Mouse (Mus musculus) large intestine, adult 2 months (tissue): ENCODE measurements at regions not wholly inside any gene's neighbourhood (a gene's known extent, or its start where the extent isn't known, plus 50 kb on each side); places are given as distances from the start of the nearest gene placed in this dataset.

ENCODE experiments used
- DNase-seq: peaks from one replicate; pipeline ENCODE4 v3.0.0-alpha.2; 2012; ENCODE audit warnings: low read depth, low spot score
- WGBS: fragments of 180-500 bp; shearing (Covaris S2); methylation state at CpG from one replicate; pipeline ENCODE4 v1.1.7; 2018; 5-methylcytosine and 5-hydroxymethylcytosine counted together

DNA sequence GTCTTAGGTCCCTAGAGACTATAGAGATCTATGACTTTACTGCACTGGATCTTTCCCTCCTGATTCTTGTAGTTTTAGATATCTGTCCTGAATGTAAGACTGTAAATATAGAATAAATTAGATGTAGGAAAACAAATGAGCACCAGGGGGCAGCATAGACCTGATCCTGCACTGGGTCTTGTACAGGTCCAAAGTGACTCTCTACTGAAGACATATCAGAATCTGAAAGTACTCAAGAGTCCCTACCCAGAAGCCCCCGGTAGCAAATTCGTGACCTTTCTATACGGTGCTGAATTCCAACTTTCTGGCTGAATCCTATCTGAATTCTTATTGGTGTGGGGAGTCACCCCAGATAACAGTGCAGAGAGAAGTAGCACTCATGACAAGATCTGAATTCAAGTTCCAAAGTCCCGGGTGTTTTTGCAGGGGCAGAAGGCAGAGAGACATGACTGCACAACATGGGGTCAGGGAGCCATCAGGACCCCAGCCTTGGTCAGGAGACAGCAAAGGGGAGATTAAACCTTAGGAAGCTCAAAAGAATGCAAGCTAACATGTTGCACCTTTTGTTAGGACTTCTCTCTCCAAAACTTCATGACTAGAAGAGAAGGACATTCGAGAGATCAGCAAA is 142.0 kb upstream of the Car8 start:
- no peak for DNase-seq
- 47% methylated on average over 5 of the region's 5 CpGs for WGBS

DNA sequence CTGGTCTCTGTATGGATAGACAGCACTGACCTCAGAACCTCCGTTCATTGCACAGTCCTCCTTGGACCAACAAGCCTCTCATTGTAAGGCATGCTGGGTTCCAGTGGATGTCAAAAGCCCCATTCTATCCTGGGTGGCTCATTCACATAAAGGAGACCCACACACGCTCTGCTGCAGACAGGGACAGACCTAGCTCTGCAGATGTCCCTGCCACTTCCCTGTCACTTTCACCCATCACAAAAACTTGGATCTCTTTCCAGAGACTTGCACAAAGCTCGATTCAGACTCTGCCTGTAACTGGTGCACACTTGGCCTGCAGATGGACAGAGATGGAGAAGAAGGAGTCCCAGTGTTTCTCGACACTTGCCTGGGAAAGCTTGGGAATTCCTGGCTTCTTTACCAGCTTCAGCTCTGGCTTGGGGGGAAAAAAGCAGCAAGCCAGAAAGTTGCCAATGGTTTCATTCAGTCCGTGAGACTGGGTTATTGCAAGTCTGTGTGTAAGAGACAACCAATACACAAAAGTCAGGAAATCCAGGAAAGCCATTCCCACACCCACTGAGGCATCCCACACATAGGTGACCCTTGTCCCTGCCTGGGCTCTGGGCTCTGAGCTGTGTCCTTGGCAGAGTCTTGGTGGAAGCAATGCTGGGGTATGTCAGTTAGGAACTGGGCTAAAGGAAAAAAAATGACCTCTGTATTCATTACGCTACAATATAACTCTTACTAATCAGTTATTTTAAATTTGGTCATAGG is 136.1 kb upstream of the Car8 start:
- WGBS = 82% methylated on average over 6 of the region's 6 CpGs
- no peak for DNase-seq

DNA sequence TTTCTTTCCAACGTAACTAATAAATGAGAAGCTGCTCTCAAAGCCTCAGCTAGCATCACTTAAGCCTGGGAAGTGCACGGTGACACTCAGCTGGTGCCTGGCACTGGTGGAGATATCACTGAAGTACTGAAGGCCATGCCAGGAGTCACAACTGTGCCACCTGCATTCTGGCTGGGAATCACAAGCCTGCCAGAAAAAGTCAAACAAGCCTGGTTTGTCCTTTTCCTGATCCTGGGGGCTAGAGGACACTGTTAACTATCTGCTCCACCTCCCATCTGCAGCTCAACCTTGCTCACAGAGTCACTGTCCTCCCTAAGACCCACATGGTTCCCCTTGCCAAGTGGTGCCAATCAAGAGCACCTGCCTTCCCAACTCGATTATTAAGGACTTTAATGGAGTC is 135.2 kb upstream of the Car8 start:
- WGBS = 81% methylated on average over 3 of the region's 3 CpGs
- no peak for DNase-seq

DNA sequence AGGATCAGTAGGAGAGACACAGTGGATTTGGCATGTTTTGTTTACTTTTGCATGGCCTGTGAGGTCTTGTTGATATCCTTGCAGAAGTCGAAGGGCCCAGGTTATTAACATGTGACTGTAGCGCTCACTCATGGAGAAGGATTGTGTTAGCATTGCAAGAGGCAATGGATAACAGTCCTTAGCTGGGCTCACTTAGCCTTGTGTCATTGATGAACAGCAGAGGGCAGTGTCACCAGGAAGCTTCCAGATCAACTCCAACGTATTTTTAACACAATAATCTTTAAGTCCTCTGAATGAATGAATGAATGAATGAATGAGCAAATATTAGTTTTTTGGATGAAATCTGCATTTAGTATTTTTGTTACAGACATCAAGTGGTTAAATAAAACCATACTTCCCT is 133.2 kb upstream of the Car8 start:
- 61% methylated on average over 3 of the region's 3 CpGs for WGBS
- no peak for DNase-seq

- 74% methylated on average over 9 of the region's 9 CpGs for WGBS
- no peak for DNase-seq
Observed at GRCm38 (mm10) chr4:8370786-8371185, 131.9 kb upstream of the Car8 start.

DNA sequence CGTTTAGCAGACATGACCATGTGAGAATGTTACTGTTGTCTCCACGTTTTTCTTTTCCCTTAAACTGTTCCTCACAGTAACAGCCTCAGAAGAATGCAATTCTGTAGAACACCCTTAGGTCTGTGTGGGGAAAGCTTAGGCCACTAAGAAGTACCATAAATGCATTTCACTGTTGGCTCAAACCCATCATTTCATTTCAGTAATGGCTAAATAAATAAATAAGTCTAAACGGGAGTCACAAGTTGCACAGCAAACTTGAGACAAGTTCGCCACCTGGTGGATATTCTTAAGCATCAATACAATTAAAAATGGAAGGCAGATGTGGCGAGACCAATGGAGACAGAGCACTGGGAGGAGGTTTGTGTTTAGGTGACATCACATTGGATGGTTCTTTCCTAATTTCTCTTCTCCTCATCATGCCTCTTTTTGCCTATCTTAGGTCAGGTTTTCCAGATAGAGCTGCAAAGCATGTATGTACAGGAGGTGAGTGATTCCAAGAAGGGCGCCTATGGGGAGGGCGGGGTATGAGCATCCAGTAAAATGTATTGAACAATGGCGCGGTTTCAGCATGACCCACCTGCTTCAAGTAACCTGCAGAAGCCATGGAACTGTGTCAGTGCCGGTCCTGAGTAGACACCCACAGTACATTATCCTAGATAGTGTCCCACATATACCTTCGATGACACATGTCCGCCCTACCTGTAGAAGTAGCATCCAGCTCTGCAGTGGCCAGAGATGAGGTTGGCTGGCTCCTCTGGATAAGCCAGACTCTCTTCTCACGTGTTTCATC is 128.8 kb upstream of the Car8 start:
- WGBS = 54% methylated on average over 13 of the region's 13 CpGs
- peak; percentile 38 for DNase-seq

DNA sequence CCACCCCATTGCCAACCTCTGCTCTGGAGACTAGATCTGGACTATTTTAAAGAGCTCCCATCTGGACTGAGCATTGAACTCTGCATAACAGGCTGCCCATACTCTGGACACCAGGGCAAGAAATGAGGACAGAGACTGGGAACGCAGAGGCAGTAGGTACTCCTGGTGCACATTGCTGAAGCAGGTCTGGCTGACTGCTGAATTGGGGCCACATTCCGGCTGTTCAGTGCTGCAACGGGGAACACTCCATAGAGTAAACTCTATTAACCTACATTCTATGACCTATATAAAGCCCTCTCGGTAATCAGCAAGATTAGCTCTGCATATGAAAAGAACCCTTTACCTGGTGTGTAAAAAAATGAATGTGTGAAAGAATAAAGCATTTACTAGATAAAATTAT is 128.1 kb upstream of the Car8 start:
- WGBS = 58% methylated on average over 4 of the region's 4 CpGs
- DNase-seq = no peak

DNA sequence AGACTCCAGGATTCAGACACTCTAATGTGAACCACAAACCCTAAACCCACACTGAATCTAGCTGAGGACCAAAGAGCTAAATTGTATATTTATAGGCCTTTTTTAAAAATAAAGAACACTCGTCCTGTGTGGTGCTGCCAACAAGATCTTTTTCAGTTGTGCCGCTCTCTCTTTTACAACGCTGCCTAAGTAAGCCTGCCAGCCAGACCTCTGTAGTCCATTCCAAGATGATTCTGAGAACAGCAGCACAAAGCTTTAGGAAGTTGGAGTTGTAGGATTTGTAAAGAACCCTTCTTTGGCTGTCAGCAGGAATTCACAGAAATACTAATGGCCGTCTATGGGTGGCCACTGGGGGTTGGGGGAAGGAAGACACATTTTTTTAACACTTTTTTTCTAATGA is 123.6 kb upstream of the Car8 start:
- no peak for DNase-seq
- 72% methylated on average over 4 of the region's 4 CpGs for WGBS

- 75% methylated on average over 2 of the region's 2 CpGs for WGBS
Observed at GRCm38 (mm10) chr4:8361931-8362330, 123.1 kb upstream of the Car8 start.

GRCm38 (mm10) chr4:8361305-8361704 is 122.5 kb upstream of the Car8 start:
- DNase-seq = no peak

More at GRCm38 (mm10) chr4:8361931-8362330, 123.1 kb upstream of the Car8 start:
- no peak for DNase-seq

GRCm38 (mm10) chr4:8357443-8357842 is 118.6 kb upstream of the Car8 start:
- DNase-seq = no peak

GRCm38 (mm10) chr4:8341928-8342327 is 103.1 kb upstream of the Car8 start:
- WGBS = 76% methylated on average over 4 of the region's 4 CpGs
- no peak for DNase-seq

More at GRCm38 (mm10) chr4:8357443-8357842, 118.6 kb upstream of the Car8 start:
- 90% methylated on average over 1 of the region's 1 CpGs for WGBS

GRCm38 (mm10) chr4:8309241-8309987 is 70.6 kb upstream of the Car8 start:
- WGBS = 48% methylated on average over 10 of the region's 10 CpGs
- peak; percentile 48 for DNase-seq

GRCm38 (mm10) chr4:8292563-8292962 is 53.7 kb upstream of the Car8 start:
- 90% methylated on average over 1 of the region's 1 CpGs for WGBS
- DNase-seq = no peak

GRCm38 (mm10) chr4:8291528-8292492 is 53.0 kb upstream of the Car8 start:
- DNase-seq = no peak
- 70% methylated on average over 11 of the region's 11 CpGs for WGBS

GRCm38 (mm10) chr4:8289901-8290300 is 51.1 kb upstream of the Car8 start:
- WGBS = 80% methylated on average over 5 of the region's 5 CpGs
- DNase-seq = no peak
